Mouse (Mus musculus) liver, embryonic 11.5 days (tissue): ENCODE results near the gene Tnfsf12. TPM values are rescaled to one million over a fixed set of nuclear protein-coding genes. Genes with fewer than 3 reads are reported as not detected.
A peak's percentile ranks its signal among the peaks of the same experiment; 100 is the strongest.

Experiments used
- ATAC-seq: fragments of 200-750 bp; cut with Nextera tagmentation; replicated peaks from 2 replicates; pipeline ENCODE4 v1.8.0; 2017; ENCODE audit warnings: moderate number of reproducible peaks, mild to moderate bottlenecking, moderate TSS enrichment, moderate library complexity; ENCODE audit not compliant: low FRiP score
- DNase-seq: peaks from one replicate; pipeline ENCODE4 v3.0.0-alpha.2; 2017; ENCODE audit warnings: low spot score
- H3K27ac ChIP-seq: fragments of 300-500 bp; sonication (generic); 2 replicates; pipeline ENCODE4 v1.5.1; 2014; ENCODE audit warnings: mild to moderate bottlenecking, low read depth, low read length, control low read depth
- H3K27me3 ChIP-seq: fragments of 300-500 bp; sonication (generic); replicated peaks from 2 replicates; pipeline ENCODE4 v1.6.1; 2014; ENCODE audit warnings: low read length, mixed read lengths; ENCODE audit not compliant: control insufficient read depth, insufficient read depth
- H3K36me3 ChIP-seq: fragments of 300-500 bp; sonication (generic); 2 replicates; pipeline ENCODE4 v1.6.1; 2014; ENCODE audit warnings: mild to moderate bottlenecking, low read length, moderate library complexity, mixed read lengths; ENCODE audit not compliant: control insufficient read depth, insufficient read depth
- H3K4me1 ChIP-seq: fragments of 300-500 bp; sonication (generic); replicated peaks from 2 replicates; pipeline ENCODE4 v1.6.1; 2014; ENCODE audit warnings: low read length, mixed read lengths; ENCODE audit not compliant: control insufficient read depth, insufficient read depth
- H3K4me2 ChIP-seq: fragments of 300-500 bp; sonication (generic); 2 replicates; pipeline ENCODE4 v1.6.1; 2014; ENCODE audit warnings: mild to moderate bottlenecking, control low read depth, moderate library complexity
- H3K4me3 ChIP-seq: fragments of 300-500 bp; sonication (generic); 2 replicates; pipeline ENCODE4 v1.5.1; 2014; ENCODE audit warnings: low read depth, low read length, control low read depth
- H3K9ac ChIP-seq: fragments of 300-500 bp; sonication (generic); 2 replicates; pipeline ENCODE4 v1.6.1; 2014; ENCODE audit warnings: low read depth, low read length, control low read depth
- H3K9me3 ChIP-seq: fragments of 300-500 bp; sonication (generic); 2 replicates; pipeline ENCODE4 v1.6.1; 2016; ENCODE audit warnings: low read length, inconsistent platforms, mixed read lengths; ENCODE audit not compliant: control insufficient read depth
- WGBS: fragments of 180-500 bp; shearing (Covaris S2); extraction: QIAGEN DNeasy Blood & Tissue Kit; methylation state at CpG from one replicate; pipeline ENCODE4 v1.1.7; 2014; 5-methylcytosine and 5-hydroxymethylcytosine counted together
- polyA plus RNA-seq: library from polyadenylated mRNA; unstranded; fragments of >200 nt; fragmentation: Nextera tagmentation; extraction: Ambion mirVana; gene quantifications from 2 replicates; pipeline ENCODE4 v1.2.1, GENCODE M21; 2014

Gene Tnfsf12
- polyA plus RNA-seq, 1 experiment from 2014 or later: 6.0 TPM

DNA sequence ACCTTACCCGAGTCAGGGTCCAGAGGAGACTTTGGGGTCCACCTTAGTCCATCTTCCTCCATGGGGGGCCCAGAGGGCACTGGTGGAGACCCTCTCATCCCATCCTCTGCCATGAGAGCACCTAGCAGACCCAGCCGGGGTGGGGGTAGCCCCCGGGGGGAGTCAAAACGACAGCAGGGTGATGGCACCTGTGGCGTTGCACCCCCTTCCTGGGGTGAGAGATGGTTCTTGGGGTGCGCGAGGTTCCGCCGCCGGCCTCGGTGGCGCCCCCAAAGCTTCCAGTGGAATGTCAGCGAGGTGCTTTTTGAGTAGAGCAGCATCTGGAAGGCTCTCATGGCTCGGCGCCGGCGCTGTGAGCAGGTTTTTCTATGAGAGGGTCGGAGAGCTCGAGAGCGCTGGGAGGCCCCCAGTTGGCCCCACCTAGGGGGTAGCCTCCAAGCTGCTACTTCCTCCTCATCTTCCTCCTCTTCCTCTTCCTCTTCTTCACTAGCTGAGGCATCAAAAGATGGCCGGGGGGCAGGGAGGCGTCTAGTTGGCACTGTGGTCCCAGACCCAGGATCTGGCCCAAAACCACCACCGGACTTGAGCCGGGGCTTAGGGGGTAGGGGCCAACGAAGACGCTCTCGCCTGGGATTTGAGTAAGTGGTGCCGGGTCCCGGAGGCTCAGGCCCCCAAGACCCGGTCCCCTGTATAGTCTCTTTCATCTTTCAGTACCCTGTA is 15.4 kb downstream of the Tnfsf12 start:
- Histone ChIP-seq H3K9ac (peak overlapping the region; percentile 86), H3K4me1 (peaks cover 24% of the 10 kb centered on the region), H3K9me3 (no peaks in the 10 kb centered on the region), H3K27me3 (no peaks in the 10 kb centered on the region), H3K4me2 (peak overlapping the region; percentile 93), H3K4me3 (peak overlapping the region; percentile 80), H3K27ac (0 out of 2 replicates have a peak overlapping the region, but pooled peaks have one; percentile 7), H3K36me3 (peaks cover 23% of the 10 kb centered on the region)
- DNase-seq (no peak), ATAC-seq (no peak)
- 80% methylated on average over 30 of the region's 30 CpGs for WGBS

DNA sequence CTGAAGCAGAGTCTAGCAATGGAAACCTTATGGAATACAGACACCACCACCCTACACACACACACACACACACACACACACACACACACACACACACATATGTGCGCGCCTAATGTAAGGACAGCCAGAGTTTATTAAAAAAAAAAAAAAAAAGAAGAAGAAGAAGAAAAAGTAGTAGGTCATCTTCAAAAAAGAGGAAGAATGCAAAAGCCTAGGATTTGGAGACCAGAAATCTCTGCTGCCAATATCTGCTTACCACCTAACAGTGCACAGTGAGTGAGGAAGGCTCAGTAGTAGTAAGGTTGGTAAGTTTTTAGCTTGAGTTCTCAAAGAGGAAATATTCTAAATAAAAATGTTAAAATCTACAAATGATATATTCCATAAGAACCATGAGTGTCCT is 16.5 kb downstream of the Tnfsf12 start:
- Histone ChIP-seq H3K27ac (no peak overlapping the region), H3K4me2 (peak overlapping the region; percentile 37), H3K4me3 (0 out of 2 replicates have a peak overlapping the region, but pooled peaks have one; percentile 14), H3K9ac (no peak overlapping the region), H3K27me3 (no peaks in the 10 kb centered on the region), H3K9me3 (no peaks in the 10 kb centered on the region), H3K36me3 (peaks cover 26% of the 10 kb centered on the region), H3K4me1 (peaks cover 24% of the 10 kb centered on the region)
- 100% methylated on average over 2 of the region's 2 CpGs for WGBS
- no peak for ATAC-seq
- DNase-seq: no peak

DNA sequence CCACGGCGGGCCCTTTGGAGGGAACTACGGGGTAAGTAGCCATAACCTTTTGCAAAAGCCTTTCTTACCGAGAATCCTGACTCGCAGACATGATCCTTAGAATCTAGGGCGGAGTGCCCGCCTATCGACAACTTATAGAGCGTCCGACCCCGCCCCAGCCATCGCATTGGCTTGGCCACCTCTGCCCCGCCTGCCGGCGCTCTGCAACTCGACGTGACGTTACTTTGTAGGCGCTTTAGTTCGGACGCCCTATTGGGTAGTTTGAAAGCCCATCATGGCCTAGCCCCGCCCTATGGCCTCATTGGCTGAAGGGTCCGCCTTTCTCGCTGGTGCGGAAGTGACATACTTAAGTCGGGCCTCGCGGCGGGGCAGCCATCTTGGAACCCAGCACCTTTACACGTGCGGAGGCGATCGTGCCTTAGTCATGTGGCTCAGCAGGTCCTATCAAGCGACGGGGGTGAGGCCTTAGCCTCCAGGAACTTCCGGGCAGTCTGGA is 23.4 kb downstream of the Tnfsf12 start, which contains the start of gene Eif4a1:
Eif4a1 (minus strand) TSS at position 213 of the 496 bp plus-strand sequence.
- DNase-seq (peak; percentile 98), ATAC-seq (peak; percentile 97)
- WGBS: under 1% methylated on average over 36 of the region's 36 CpGs
- peak within 1 kb of the TSS; percentile 96 for H3K4me2 ChIP-seq
- H3K9me3 ChIP-seq: no peaks in the 10 kb centered on the region
- H3K4me1 ChIP-seq: peaks cover 17% of the 10 kb centered on the region
- H3K4me3 ChIP-seq: peak within 1 kb of the TSS; percentile 81
- H3K27me3 ChIP-seq: no peaks in the 10 kb centered on the region
- peak within 1 kb of the TSS; percentile 95 for H3K27ac ChIP-seq
- H3K36me3 ChIP-seq: peaks cover 54% of the 10 kb centered on the region
- H3K9ac ChIP-seq: peak within 1 kb of the TSS; percentile 100

DNA sequence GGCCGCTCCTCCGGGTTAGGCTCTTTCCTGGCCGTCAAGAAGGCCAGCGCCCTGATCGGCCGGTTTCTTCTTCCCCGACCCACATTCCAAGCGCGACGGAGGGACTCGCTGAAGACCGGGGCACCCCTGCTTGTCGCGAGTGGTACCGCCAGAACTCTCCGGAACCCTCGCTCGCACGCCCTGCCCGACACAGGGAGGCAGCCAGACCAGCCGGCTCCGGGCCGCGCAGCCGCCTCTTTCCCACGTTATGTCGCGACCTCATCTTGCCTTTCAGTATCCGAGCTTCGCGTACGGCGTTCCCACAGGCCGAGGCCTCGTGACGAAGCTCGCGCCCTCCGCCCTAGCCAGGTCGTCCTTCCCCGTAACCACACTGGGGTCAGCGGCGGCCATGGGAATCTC is 23.9 kb downstream of the Tnfsf12 start:
- Histone ChIP-seq H3K27ac (peak overlapping the region; percentile 95), H3K36me3 (peaks cover 52% of the 10 kb centered on the region), H3K4me1 (peaks cover 17% of the 10 kb centered on the region), H3K4me2 (peak overlapping the region; percentile 96), H3K9me3 (no peaks in the 10 kb centered on the region), H3K9ac (peak overlapping the region; percentile 100), H3K27me3 (no peaks in the 10 kb centered on the region), H3K4me3 (peak overlapping the region; percentile 81)
- 1% methylated on average over 43 of the region's 43 CpGs for WGBS
- ATAC-seq: no peak
- DNase-seq: peak; percentile 62

DNA sequence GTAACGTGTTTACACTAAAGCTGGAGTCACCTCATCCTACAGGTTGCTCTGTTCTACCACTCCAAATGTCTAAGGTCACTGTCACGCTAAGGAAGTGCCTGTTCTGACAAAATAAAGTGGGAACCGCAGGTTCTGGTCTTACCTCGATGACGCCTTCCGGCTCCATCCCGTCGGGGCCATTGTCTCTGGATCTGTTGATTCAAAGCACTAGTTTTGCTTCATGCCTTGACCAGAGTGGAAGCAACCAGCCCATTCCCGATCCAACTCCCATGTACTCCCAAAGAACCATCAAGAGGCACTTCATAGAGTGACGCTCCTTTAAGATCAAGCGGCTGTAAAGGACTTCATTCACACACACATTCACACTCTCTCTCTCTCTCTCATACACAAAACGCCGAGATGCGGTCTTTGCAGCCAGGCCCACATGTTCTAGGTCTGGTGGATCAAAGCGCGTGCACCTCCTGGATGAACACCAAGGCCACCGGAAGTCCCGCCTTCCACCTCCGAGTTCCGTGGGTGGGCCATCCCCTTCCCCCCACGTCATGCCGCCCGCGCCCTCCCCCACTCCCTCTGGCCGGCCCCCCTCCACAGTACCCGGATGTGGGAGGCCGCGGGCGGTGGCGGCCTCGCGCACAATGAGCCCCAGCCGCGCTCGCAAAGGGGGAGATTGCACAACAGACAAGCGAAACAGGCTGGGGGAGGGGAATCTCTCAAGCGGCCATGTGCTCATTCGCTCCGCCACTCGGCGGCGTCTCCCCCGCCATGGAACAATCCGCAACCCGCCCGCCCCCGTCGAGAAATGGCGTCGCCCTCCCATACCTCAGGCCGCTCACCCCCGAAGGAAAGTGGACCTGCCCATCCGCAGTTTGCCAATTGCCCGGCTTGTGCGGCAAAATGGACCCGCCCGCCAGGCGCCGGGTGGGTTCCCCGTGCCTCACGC is 24.6 kb downstream of the Tnfsf12 start:
- DNase-seq: peak; percentile 90
- H3K9me3 ChIP-seq: no peaks in the 10 kb centered on the region
- no peaks in the 10 kb centered on the region for H3K27me3 ChIP-seq
- H3K4me1 ChIP-seq: peaks cover 17% of the 10 kb centered on the region
- peak overlapping the region; percentile 81 for H3K4me3 ChIP-seq
- H3K9ac ChIP-seq: peak overlapping the region; percentile 100
- ATAC-seq: peak; percentile 56
- under 1% methylated on average over 61 of the region's 61 CpGs for WGBS
- peak overlapping the region; percentile 95 for H3K27ac ChIP-seq
- H3K36me3 ChIP-seq: peaks cover 45% of the 10 kb centered on the region
- H3K4me2 ChIP-seq: peak overlapping the region; percentile 96

DNA sequence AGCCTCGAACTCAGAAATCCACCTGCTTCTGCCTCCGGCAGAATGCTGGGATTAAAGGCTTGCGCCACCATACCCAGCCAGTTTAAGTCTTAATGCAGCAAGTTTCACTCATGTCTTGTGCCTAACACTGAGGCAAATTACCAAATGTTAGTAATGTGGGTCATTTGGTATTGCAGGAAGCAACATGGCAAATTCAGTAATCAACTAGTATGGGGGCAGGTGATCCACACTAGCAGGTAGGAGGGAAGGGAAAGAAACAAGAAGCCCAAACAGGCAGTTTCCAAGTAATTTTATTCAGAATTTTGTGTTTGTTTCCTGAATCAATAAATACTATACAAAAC is 29.0 kb downstream of the Tnfsf12 start:
- Histone ChIP-seq H3K4me3 (no peak overlapping the region), H3K4me2 (no peak overlapping the region), H3K27me3 (no peaks in the 10 kb centered on the region), H3K36me3 (peaks cover 51% of the 10 kb centered on the region), H3K9ac (no peak overlapping the region), H3K27ac (no peak overlapping the region), H3K9me3 (no peaks in the 10 kb centered on the region), H3K4me1 (peaks cover 28% of the 10 kb centered on the region)
- DNase-seq: no peak
- WGBS: 76% methylated on average over 3 of the region's 3 CpGs
- ATAC-seq: no peak

DNA sequence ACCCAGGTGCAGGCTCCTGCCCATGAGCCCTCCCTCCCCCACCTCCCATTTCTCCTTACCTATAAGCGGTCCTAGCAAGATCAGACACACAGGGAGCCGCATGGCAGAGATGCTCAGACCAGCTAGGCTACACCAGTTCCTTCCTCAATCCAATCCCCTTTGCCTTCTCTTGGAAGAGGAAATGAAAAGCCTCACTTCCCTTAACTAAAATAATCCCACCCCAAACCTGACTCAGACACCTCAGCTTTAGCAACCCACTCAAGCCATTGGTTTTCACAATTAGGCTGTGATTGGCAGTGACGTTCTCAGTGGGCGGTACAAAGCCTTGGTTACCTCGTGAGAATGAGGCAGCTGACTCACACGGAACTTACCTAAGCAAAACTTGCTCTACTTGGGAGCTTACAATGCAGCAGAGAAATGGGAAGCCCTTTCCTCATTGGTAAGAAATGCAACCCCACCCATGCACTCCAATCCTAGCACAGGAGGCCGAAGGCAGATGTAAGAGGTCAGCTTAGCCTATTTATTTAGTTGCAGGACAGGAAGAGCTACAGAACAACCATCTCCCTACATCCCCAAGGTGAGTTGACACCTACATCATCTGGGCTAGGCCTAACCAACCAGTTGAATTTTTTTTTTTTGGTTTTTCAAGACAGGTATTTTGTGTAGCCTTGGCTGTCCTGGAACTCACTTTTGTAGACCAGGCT is 29.5 kb downstream of the Tnfsf12 start, which contains the start of gene Cd68:
Cd68 (minus strand) TSS at position 193 of the 704 bp plus-strand sequence.
- Histone ChIP-seq H3K4me1 (peaks cover 33% of the 10 kb centered on the region), H3K9me3 (no peaks in the 10 kb centered on the region), H3K9ac (no peak within 1 kb of the TSS), H3K4me2 (peak within 1 kb of the TSS; percentile 13), H3K4me3 (no peak within 1 kb of the TSS; the same call in 1 of the 2 replicates), H3K27ac (peak within 1 kb of the TSS; percentile 39; the same call in 1 of the 2 replicates), H3K27me3 (no peaks in the 10 kb centered on the region), H3K36me3 (peaks cover 51% of the 10 kb centered on the region)
- WGBS: 18% methylated on average over 7 of the region's 7 CpGs
- ATAC-seq (0 out of 2 replicates have a peak, but pooled peaks have one; percentile 5), DNase-seq (no peak)

DNA sequence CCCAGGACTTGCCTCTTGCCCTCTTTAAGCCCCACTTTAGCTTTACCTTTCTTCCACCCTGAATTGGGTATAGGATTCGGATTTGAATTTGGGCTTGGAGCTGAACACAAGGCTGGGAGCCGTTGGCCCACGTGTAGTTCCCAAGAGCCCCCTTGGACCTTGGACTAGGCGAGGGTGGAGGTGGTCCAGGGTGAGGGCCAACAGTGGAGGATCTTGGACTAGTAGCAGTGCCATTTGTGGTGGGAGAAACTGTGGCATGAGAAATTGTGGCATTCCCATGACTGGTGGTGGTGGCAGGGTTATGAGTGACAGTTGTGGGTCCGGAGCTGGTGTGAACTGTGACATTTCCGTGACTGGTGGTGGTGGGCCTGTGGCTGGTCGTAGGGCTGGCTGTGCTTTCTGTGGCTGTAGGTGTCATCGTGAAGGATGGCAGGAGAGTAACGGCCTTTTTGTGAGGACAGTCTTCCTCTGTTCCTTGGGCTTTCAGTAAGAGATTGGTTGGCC is 30.1 kb downstream of the Tnfsf12 start:
- no peak overlapping the region; the same call in 1 of the 2 replicates for H3K4me3 ChIP-seq

More for the DNA sequence above, 30.1 kb downstream of the Tnfsf12 start:
- Histone ChIP-seq H3K4me1 (peaks cover 37% of the 10 kb centered on the region), H3K9me3 (no peaks in the 10 kb centered on the region), H3K27ac (0 out of 2 replicates have a peak overlapping the region, but pooled peaks have one; percentile 39), H3K36me3 (peaks cover 45% of the 10 kb centered on the region), H3K4me2 (peak overlapping the region; percentile 13; the same call in 1 of the 2 replicates), H3K9ac (no peak overlapping the region), H3K27me3 (no peaks in the 10 kb centered on the region)
- no peak for ATAC-seq
- no peak for DNase-seq
- 71% methylated on average over 9 of the region's 9 CpGs for WGBS
